Mouse (Mus musculus): ENCODE measurements at regions not wholly inside any gene's neighbourhood (a gene's known extent, or its start where the extent isn't known, plus 50 kb on each side); places are given as distances from the start of the nearest gene placed in this dataset.

- TF ChIP-seq CTCF (IDR thresholded peaks at IDR 0.05) (no peak), EP300 (IDR thresholded peaks at IDR 0.05) (no peak)
Measured at GRCm38 (mm10) chr10:37907731-37908130, 769.0 kb upstream of the Marcks start.
